Mouse (Mus musculus) embryonic facial prominence, embryonic 10.5 days (tissue): ENCODE results near the gene Trabd2b. TPM values are rescaled to one million over a fixed set of nuclear protein-coding genes. Genes with fewer than 3 reads are reported as not detected.

Experiments used
- DNase-seq: peaks from one replicate; pipeline ENCODE4 v3.0.0-alpha.2; 2017; ENCODE audit warnings: low spot score
- H3K27ac ChIP-seq: fragments of 300-500 bp; sonication (generic); replicated peaks from 2 replicates; pipeline ENCODE4 v1.5.1; 2016; ENCODE audit warnings: mild to moderate bottlenecking
- H3K27me3 ChIP-seq: fragments of 300-500 bp; sonication (generic); replicated peaks from 2 replicates; pipeline ENCODE4 v1.6.1; 2016; ENCODE audit warnings: low read depth, mild to moderate bottlenecking; ENCODE audit not compliant: poor library complexity, severe bottlenecking
- H3K36me3 ChIP-seq: fragments of 300-500 bp; sonication (generic); replicated peaks from 2 replicates; pipeline ENCODE4 v1.6.1; 2016; ENCODE audit warnings: mild to moderate bottlenecking, moderate library complexity
- H3K4me1 ChIP-seq: fragments of 300-500 bp; sonication (generic); 2 replicates; pipeline ENCODE4 v1.6.1; 2016
- H3K4me3 ChIP-seq: fragments of 300-500 bp; sonication (generic); 2 replicates; pipeline ENCODE4 v1.5.1; 2016; ENCODE audit warnings: mild to moderate bottlenecking, moderate library complexity
- H3K9me3 ChIP-seq: fragments of 300-500 bp; sonication (generic); 2 replicates; pipeline ENCODE4 v1.6.1; 2016; ENCODE audit warnings: mild to moderate bottlenecking
- WGBS: fragments of 180-500 bp; shearing (Covaris S2); methylation state at CpG from one replicate; pipeline ENCODE4 v1.1.7; 2016; 5-methylcytosine and 5-hydroxymethylcytosine counted together
- polyA plus RNA-seq: library from polyadenylated mRNA; unstranded; fragments of >200 nt; fragmentation: Nextera tagmentation; extraction: Ambion mirVana; gene quantifications from 2 replicates; pipeline ENCODE4 v1.2.1, GENCODE M21; 2016

Gene Trabd2b
- polyA plus RNA-seq, 1 experiment from 2014 or later, result 0.81 TPM

GRCm38 (mm10) chr4:114637120-114637519, 230.6 kb downstream of the Trabd2b start:
- peak; percentile 47 for DNase-seq
- H3K27me3 ChIP-seq, result peaks cover 49% of the 10 kb centered on the region
- no peaks in the 10 kb centered on the region for H3K9me3 ChIP-seq
- H3K4me3 ChIP-seq, result no peak overlapping the region
- H3K27ac ChIP-seq, result no peak overlapping the region
- H3K36me3 ChIP-seq, result no peaks in the 10 kb centered on the region
- no peaks in the 10 kb centered on the region for H3K4me1 ChIP-seq
- 16% methylated on average over 3 of the region's 3 CpGs for WGBS

DNA sequence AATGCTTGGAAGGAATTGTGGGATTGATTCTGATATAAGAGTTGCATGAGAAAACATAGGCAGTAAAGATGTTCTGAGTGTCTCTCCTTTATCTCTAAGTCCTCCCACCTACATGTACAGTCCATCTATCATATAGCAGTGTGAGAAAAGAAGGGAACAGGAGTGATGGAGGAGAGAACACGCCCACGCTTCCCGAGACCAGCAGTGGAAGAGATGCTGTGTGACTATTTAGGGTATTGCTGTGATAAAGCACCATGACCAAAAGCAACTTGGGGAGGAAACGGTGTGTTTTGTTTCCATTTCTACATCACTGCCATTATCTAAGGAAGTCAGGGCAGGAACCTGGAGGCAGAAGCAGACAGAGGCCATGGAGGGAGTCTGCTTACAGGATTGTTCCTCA, 235.9 kb downstream of the Trabd2b start:
- Histone ChIP-seq H3K27me3 (peaks cover 49% of the 10 kb centered on the region), H3K4me3 (no peak overlapping the region), H3K4me1 (0 out of 2 replicates have a peak, but pooled peaks cover 11% of the 10 kb centered on the region), H3K27ac (no peak overlapping the region), H3K36me3 (no peaks in the 10 kb centered on the region), H3K9me3 (no peaks in the 10 kb centered on the region)
- no peak for DNase-seq
- 86% methylated on average over 4 of the region's 4 CpGs for WGBS

DNA sequence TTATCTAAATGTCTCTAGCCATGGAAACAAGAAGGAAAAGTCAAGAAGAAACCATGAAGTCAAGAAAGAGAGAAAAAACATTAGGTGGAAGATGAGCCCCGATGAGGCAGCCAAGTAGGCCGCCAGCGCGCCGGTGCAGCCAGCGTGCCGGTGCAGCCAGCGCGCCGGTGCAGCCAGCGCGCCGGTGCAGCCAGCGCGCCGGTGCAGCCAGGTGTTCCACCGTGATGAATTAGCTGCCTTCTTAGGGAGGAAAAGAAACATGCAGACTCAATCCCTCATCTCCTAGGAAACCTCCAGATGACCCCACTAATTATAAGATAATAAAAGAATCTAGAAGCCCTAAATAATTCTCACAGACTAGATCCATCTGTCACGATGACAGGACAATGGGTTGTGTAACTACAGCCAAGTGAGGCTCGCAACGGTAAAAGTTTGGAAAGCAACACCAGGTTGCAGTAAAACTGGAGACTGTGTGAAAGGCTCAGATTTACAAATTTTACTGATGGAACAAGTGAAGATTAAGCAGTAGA, 237.2 kb downstream of the Trabd2b start:
- no peak for DNase-seq
- peaks cover 57% of the 10 kb centered on the region for H3K27me3 ChIP-seq

DNA sequence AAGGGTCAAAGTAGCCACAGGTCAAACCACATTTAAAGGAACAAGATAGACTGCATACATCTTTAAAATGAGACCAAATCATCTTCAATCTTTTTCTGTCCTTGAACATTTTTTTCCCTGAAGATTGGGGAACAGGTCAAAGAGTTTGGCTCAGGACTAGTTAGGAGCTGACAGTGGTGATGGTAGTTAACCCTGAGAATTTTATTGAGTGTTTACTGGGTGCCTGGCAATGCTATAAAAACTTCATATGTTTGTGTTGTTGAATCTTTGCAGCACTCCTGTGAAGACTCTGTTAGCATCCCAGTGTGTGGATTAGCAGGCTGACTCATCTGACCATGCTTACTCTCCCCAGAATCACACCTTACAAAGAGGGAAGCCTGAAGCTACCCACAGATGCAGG, 238.8 kb downstream of the Trabd2b start:
- no peak for DNase-seq
- Histone ChIP-seq H3K27me3 (peaks cover 64% of the 10 kb centered on the region), H3K4me1 (peaks cover 29% of the 10 kb centered on the region), H3K9me3 (no peaks in the 10 kb centered on the region), H3K27ac (no peak overlapping the region), H3K36me3 (no peaks in the 10 kb centered on the region), H3K4me3 (no peak overlapping the region)

More for the DNA sequence above, 237.2 kb downstream of the Trabd2b start:
- no peak overlapping the region for H3K27ac ChIP-seq
- no peaks in the 10 kb centered on the region for H3K36me3 ChIP-seq
- no peak overlapping the region for H3K4me3 ChIP-seq
- 89% methylated on average over 20 of the region's 20 CpGs for WGBS
- no peaks in the 10 kb centered on the region for H3K9me3 ChIP-seq
- peaks cover 16% of the 10 kb centered on the region for H3K4me1 ChIP-seq

DNA sequence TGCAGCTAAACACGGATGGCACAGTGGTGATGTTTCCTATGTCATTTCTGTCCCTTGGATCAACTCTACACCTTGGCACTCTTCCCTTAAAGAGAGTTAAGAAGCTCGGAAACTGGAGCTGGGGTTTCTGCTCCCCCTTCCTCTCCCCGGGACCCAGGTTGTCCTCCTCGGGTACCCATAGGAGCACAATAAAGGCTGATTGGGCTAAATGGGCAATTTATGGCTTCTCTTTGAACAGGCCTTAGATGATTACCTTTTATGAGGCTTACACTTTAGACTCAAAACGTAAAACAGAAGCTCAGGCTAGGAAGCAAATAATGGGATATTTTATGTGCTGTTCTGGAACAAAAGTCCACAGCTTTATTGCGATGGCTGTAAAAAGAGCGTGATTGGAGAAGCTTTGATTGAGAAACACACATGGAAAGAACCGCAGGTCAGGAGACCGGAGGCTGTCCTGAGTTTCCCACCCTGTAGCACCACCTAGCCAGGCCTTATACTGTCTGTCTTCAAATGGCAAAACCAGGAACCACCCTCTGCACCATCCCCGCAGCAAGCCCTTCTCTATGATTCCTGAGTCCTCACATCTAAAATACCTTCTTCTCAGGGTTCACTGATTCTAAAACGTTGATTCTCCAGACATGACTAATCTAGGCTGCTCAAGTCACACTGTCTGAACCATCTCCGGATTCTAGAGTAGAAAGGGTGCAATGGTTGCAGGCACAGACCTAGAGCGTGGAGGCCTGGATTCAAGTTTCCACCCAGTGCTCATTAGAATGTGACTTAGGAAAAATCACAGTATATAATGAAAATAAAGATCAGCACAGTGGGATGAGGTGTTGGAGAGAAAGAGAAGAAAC, 240.5 kb downstream of the Trabd2b start:
- Histone ChIP-seq H3K9me3 (no peaks in the 10 kb centered on the region), H3K27me3 (peaks cover 71% of the 10 kb centered on the region), H3K27ac (no peak overlapping the region), H3K4me1 (peaks cover 44% of the 10 kb centered on the region), H3K4me3 (no peak overlapping the region), H3K36me3 (no peaks in the 10 kb centered on the region)
- DNase-seq, result no peak
- WGBS, result 73% methylated on average over 13 of the region's 13 CpGs

DNA sequence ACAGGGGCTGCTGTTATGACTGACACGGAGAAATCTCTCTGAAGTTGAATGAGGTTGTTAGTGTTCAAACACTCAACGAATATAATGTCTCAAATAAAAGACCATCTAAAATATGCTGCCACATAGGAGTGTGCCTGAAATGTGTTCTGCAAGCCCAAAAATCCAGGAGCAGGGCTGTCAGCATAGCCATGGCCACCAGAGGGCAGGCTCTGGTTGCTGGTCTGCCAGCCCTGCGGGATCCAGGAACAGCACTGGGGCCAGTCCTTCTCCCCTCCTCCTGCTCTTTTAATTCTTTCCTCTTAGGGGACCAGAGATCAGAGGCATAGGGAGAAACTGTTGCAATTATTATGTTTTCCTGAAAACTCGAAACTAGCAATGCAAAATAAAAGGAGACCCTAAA, 241.2 kb downstream of the Trabd2b start:
- H3K27ac ChIP-seq, result no peak overlapping the region
- WGBS, result 4% methylated on average over 4 of the region's 4 CpGs
- H3K27me3 ChIP-seq, result peaks cover 66% of the 10 kb centered on the region
- peak; percentile 86 for DNase-seq
- H3K9me3 ChIP-seq, result no peaks in the 10 kb centered on the region
- peaks cover 44% of the 10 kb centered on the region for H3K4me1 ChIP-seq
- H3K4me3 ChIP-seq, result no peak overlapping the region
- H3K36me3 ChIP-seq, result no peaks in the 10 kb centered on the region

- peaks cover 66% of the 10 kb centered on the region for H3K27me3 ChIP-seq
- H3K4me1 ChIP-seq, result peaks cover 43% of the 10 kb centered on the region
- no peaks in the 10 kb centered on the region for H3K36me3 ChIP-seq
- WGBS, result 9% methylated on average over 28 of the region's 28 CpGs
- H3K4me3 ChIP-seq, result peak overlapping the region; percentile 32; the same call in 1 of the 2 replicates
- peak; percentile 78 for DNase-seq
- H3K27ac ChIP-seq, result peak overlapping the region; percentile 70
- no peaks in the 10 kb centered on the region for H3K9me3 ChIP-seq
These were observed 242.1 kb downstream of the Trabd2b start for GRCm38 (mm10) chr4:114648532-114649074.

- Histone ChIP-seq H3K4me3 (no peak overlapping the region), H3K9me3 (no peaks in the 10 kb centered on the region), H3K27ac (no peak overlapping the region), H3K27me3 (peaks cover 64% of the 10 kb centered on the region), H3K4me1 (peaks cover 40% of the 10 kb centered on the region), H3K36me3 (no peaks in the 10 kb centered on the region)
- no peak for DNase-seq
- 64% methylated on average over 6 of the region's 6 CpGs for WGBS
These were observed 244.0 kb downstream of the Trabd2b start for GRCm38 (mm10) chr4:114650551-114650950.

DNA sequence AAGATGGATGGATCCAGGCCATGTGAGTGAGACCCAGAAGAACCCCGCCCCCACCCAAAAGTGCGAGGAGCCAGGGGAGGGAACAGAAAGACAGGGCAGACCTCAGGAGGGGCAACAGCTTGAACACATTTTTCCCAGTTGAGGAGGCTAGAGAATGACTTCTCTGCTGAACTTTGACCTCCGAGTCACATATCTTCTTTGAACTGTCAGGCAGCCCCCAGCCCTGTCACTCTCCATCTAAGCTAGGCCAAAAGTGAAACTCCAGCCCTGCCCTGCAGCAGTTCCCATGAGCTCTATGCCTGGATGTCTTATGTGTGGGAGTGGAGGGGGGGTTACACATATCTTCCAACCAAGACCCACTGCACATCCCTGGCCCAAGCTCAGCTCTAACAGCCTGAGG, 244.5 kb downstream of the Trabd2b start:
- Histone ChIP-seq H3K9me3 (no peaks in the 10 kb centered on the region), H3K4me3 (no peak overlapping the region), H3K36me3 (no peaks in the 10 kb centered on the region), H3K27me3 (peaks cover 59% of the 10 kb centered on the region), H3K4me1 (peaks cover 40% of the 10 kb centered on the region), H3K27ac (no peak overlapping the region)
- 36% methylated on average over 3 of the region's 3 CpGs for WGBS
- DNase-seq, result peak; percentile 60

- Histone ChIP-seq H3K27ac (no peak overlapping the region), H3K36me3 (no peaks in the 10 kb centered on the region), H3K27me3 (peaks cover 58% of the 10 kb centered on the region), H3K4me3 (no peak overlapping the region), H3K9me3 (no peaks in the 10 kb centered on the region), H3K4me1 (peaks cover 35% of the 10 kb centered on the region)
- no peak for DNase-seq
- WGBS, result 67% methylated on average over 5 of the region's 5 CpGs
These were observed 245.1 kb downstream of the Trabd2b start for GRCm38 (mm10) chr4:114651606-114652005.

- Histone ChIP-seq H3K4me1 (peaks cover 33% of the 10 kb centered on the region), H3K27ac (no peak overlapping the region), H3K4me3 (no peak overlapping the region), H3K9me3 (no peaks in the 10 kb centered on the region), H3K27me3 (peaks cover 57% of the 10 kb centered on the region), H3K36me3 (no peaks in the 10 kb centered on the region)
- WGBS, result 83% methylated on average over 4 of the region's 4 CpGs
- DNase-seq, result no peak
These were observed 245.9 kb downstream of the Trabd2b start for GRCm38 (mm10) chr4:114652400-114652799.

DNA sequence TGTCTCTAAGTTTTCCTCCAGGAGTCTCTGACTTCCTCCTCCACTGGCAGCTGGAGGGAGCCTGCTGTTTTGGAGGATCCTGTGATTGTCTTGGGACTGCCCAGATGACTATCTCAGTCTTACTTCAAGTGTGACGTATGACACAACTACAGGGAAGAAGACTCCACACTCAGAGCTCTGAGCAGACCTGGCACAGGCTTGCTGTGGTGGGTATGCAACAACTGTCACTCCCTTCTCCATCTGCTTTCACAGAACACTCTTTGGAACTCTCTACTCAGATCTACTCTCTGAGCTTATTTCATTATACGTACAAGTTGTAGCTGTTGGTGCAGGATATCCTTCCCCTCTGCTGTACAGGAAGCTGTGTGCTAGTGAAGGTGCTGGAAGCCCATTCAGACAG, 251.4 kb downstream of the Trabd2b start:
- no peak overlapping the region for H3K27ac ChIP-seq
- H3K27me3 ChIP-seq, result peaks cover 64% of the 10 kb centered on the region

DNA sequence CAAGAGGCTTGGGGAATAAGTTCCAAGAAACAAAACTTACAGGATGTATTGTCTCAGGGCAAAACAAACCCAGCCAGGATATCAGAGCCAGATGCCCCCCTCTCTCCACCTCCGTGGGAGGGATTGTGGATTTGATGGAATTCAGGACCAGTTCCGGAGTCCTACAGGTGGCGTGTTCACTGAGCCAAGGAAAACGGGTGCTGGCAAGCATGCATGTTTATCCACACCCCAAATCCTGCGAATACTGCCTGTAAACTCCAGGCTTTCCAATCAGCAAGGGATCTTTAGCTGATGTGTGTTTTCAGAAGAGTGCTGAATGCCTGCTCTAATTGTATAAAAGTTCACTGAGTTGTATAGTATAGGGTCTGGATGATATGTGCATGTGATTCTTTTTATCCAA, 253.4 kb downstream of the Trabd2b start:
- DNase-seq, result no peak
- Histone ChIP-seq H3K4me1 (peaks cover 11% of the 10 kb centered on the region), H3K36me3 (no peaks in the 10 kb centered on the region), H3K4me3 (no peak overlapping the region), H3K27ac (no peak overlapping the region), H3K27me3 (peaks cover 82% of the 10 kb centered on the region), H3K9me3 (no peaks in the 10 kb centered on the region)
- WGBS, result 58% methylated on average over 5 of the region's 5 CpGs

More for the DNA sequence above, 251.4 kb downstream of the Trabd2b start:
- H3K9me3 ChIP-seq, result no peaks in the 10 kb centered on the region
- WGBS, result 80% methylated on average over 2 of the region's 2 CpGs
- no peak for DNase-seq
- H3K36me3 ChIP-seq, result no peaks in the 10 kb centered on the region
- no peak overlapping the region for H3K4me3 ChIP-seq
- H3K4me1 ChIP-seq, result peaks cover 5% of the 10 kb centered on the region
